Mouse (Mus musculus) cortical plate, adult 2 months (tissue): ENCODE data around the gene Tbc1d14.

Source experiments
- CTCF ChIP-seq: fragments of 200-500 bp; IDR thresholded peaks from 2 replicates; pipeline ENCODE4 v1.5.1; 2011; ENCODE audit warnings: mild to moderate bottlenecking, control low read depth, low read length; ENCODE audit not compliant: insufficient read depth; ENCODE audit errors: extremely low read depth
- POLR2A ChIP-seq: fragments of 200-500 bp; IDR thresholded peaks from 2 replicates; pipeline ENCODE4 v1.6.1; 2011; ENCODE audit warnings: mild to moderate bottlenecking, low read length, control low read depth; ENCODE audit not compliant: insufficient read depth; ENCODE audit errors: extremely low read depth

- TF ChIP-seq CTCF (no peak), POLR2A (no peak)
Observed at GRCm38 (mm10) chr5:36554496-36554895, 38.6 kb downstream of the Tbc1d14 start.
